Mouse (Mus musculus): ENCODE measurements around the gene Cdc25b. TPM values are rescaled to one million over a fixed set of nuclear protein-coding genes. Genes with fewer than 3 reads are reported as not detected.

The Cdc25b gene
- 102 and 106 TPM in 2 replicates for polyA plus RNA-seq (2014; fragmentation: Nextera tagmentation; extraction: Ambion mirVana)

GRCm38 (mm10) chr2:131186771-131187601, at the start of gene Cdc25b, which contains the start of gene Spef1:
Gene Cdc25b (plus strand): TSS chr2:131186949.
Gene Spef1 (minus strand): TSS chr2:131187282.
- Histone ChIP-seq H3K9ac (ENCODE audit: low read depth, low read length) (peak within 1 kb of the TSS; percentile 89), H3K27me3 (ENCODE audit: control insufficient read depth, insufficient read depth, low read length) (no peaks in the 10 kb centered on the region; the same call in 1 of the 2 replicates), H3K4me3 (ENCODE audit: low read depth, low read length) (peak within 1 kb of the TSS; percentile 72), H3K9me3 (ENCODE audit: control insufficient read depth, low read length) (no peaks in the 10 kb centered on the region), H3K27ac (ENCODE audit: low read depth, low read length) (peak within 1 kb of the TSS; percentile 80), H3K36me3 (ENCODE audit: control insufficient read depth, insufficient read depth, low read length) (no peaks in the 10 kb centered on the region), H3K4me2 (replicated peaks; ENCODE audit: low read depth, low read length) (peak within 1 kb of the TSS; percentile 80), H3K4me1 (replicated peaks; ENCODE audit: control insufficient read depth, insufficient read depth, low read length) (peaks cover 13% of the 10 kb centered on the region)
- ATAC-seq (ENCODE audit: low FRiP score) (peak; percentile 85), DNase-seq (ENCODE audit: low spot score) (peak; percentile 89)
- WGBS, result 1% methylated on average over 38 of the region's 43 CpGs

DNA sequence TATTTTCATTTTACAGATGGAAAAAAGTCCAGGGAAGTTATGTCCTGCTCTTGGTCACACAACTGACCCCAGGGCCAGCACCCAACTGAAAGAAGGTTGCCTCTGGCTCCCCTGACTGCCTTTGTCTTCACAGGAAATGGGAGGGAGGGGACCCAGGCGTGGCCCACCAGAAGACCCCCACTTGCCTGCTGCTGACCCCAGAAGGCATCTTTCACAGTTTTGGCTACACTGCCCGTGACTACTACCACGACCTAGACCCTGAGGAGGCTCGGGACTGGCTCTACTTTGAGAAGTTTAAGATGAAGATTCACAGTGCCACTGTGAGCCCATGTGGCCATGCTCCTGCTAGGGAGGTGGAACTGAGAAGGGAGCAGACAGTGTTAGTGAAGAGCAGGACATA, 48.5 kb upstream of the Cdc25b start:
- Histone ChIP-seq H3K4me3 (ENCODE audit: low read depth, low read length) (no peak overlapping the region), H3K36me3 (ENCODE audit: control insufficient read depth, insufficient read depth, low read length) (no peaks in the 10 kb centered on the region), H3K4me1 (replicated peaks; ENCODE audit: control insufficient read depth, insufficient read depth, low read length) (no peaks in the 10 kb centered on the region; the same call in 1 of the 2 replicates), H3K27me3 (ENCODE audit: control insufficient read depth, insufficient read depth, low read length) (no peaks in the 10 kb centered on the region), H3K4me2 (replicated peaks; ENCODE audit: low read depth, low read length) (no peak overlapping the region), H3K9me3 (ENCODE audit: control insufficient read depth, low read length) (no peaks in the 10 kb centered on the region), H3K9ac (ENCODE audit: low read depth, low read length) (no peak overlapping the region), H3K27ac (ENCODE audit: low read depth, low read length) (no peak overlapping the region)
- no peak for ATAC-seq (ENCODE audit: low FRiP score)
- no peak for DNase-seq (ENCODE audit: low spot score)
- WGBS, result 81% methylated on average over 4 of the region's 4 CpGs

- Histone ChIP-seq H3K9me3 (ENCODE audit: control insufficient read depth, low read length) (no peaks in the 10 kb centered on the region), H3K27ac (ENCODE audit: low read depth, low read length) (no peak overlapping the region), H3K9ac (ENCODE audit: low read depth, low read length) (no peak overlapping the region), H3K4me3 (ENCODE audit: low read depth, low read length) (no peak overlapping the region), H3K4me1 (replicated peaks; ENCODE audit: control insufficient read depth, insufficient read depth, low read length) (no peaks in the 10 kb centered on the region; the same call in 1 of the 2 replicates), H3K4me2 (replicated peaks; ENCODE audit: low read depth, low read length) (no peak overlapping the region), H3K36me3 (ENCODE audit: control insufficient read depth, insufficient read depth, low read length) (no peaks in the 10 kb centered on the region), H3K27me3 (ENCODE audit: control insufficient read depth, insufficient read depth, low read length) (no peaks in the 10 kb centered on the region)
- ATAC-seq (ENCODE audit: low FRiP score) (no peak), DNase-seq (ENCODE audit: low spot score) (no peak)
- 74% methylated on average over 7 of the region's 7 CpGs for WGBS
Observed at GRCm38 (mm10) chr2:131138760-131139159, 48.0 kb upstream of the Cdc25b start.

DNA sequence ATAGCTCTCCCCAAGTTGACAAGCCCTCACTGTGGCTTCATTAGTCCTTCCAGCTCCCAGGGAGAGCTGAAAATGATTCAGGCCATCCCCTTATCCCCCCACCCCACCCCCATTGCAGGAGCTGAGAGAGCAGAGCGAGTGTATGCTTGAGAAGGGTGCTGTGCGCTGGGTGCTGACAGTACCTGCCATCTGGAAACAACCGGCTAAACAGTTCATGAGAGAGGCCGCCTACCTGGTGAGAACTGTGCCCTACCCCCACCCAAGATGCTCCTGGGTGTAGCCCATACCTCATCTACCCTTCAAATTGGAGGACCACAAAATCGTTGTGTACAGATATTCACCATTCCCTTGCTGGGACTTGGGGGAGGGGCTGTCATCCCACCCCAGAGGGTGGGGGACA, 47.5 kb upstream of the Cdc25b start:
- H3K9ac ChIP-seq (ENCODE audit: low read depth, low read length), result no peak overlapping the region
- WGBS, result 88% methylated on average over 5 of the region's 5 CpGs
- no peaks in the 10 kb centered on the region; the same call in 1 of the 2 replicates for H3K4me1 ChIP-seq (replicated peaks; ENCODE audit: control insufficient read depth, insufficient read depth, low read length)
- no peak overlapping the region for H3K4me3 ChIP-seq (ENCODE audit: low read depth, low read length)
- ATAC-seq (ENCODE audit: low FRiP score), result no peak
- DNase-seq (ENCODE audit: low spot score), result no peak
- H3K9me3 ChIP-seq (ENCODE audit: control insufficient read depth, low read length), result no peaks in the 10 kb centered on the region
- no peaks in the 10 kb centered on the region; the same call in 1 of the 2 replicates for H3K36me3 ChIP-seq (ENCODE audit: control insufficient read depth, insufficient read depth, low read length)
- H3K27ac ChIP-seq (ENCODE audit: low read depth, low read length), result no peak overlapping the region
- no peak overlapping the region for H3K4me2 ChIP-seq (replicated peaks; ENCODE audit: low read depth, low read length)
- H3K27me3 ChIP-seq (ENCODE audit: control insufficient read depth, insufficient read depth, low read length), result no peaks in the 10 kb centered on the region

DNA sequence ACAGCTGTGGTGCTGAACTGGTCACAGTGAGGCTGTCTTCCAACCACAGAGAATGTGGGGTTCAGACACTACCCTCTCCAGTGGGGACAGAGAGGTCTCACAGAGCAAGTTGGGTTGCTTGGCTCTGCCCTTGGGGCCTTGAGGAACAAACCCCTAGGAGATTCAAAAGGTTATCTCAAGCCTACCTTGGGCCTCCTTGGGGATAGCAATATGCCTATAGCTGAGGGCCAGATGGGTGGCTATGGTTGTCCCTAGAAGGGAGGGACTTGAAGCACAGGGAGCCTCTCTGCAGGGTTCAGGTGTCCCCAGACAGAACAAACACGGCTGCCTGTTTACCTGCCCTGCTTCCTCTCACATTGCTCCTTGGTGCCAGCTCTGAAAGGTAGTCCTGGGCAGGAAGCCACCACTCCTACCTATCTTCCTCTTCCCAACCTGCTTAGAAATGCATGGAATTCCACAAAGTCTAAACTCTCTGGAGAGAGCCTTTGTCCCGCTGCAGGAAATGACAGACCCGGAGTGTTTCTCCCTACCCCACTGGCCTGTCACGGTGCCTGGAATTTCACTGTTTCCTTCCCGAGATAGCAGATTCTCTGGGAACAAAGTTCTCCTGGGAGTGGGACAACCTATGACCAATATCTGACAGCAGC, 46.7 kb upstream of the Cdc25b start:
- H3K4me1 ChIP-seq (replicated peaks; ENCODE audit: control insufficient read depth, insufficient read depth, low read length), result no peaks in the 10 kb centered on the region; the same call in 1 of the 2 replicates
- H3K4me2 ChIP-seq (replicated peaks; ENCODE audit: low read depth, low read length), result no peak overlapping the region
- no peak overlapping the region for H3K27ac ChIP-seq (ENCODE audit: low read depth, low read length)
- no peak for ATAC-seq (ENCODE audit: low FRiP score)
- H3K9ac ChIP-seq (ENCODE audit: low read depth, low read length), result no peak overlapping the region
- 67% methylated on average over 5 of the region's 5 CpGs for WGBS
- DNase-seq (ENCODE audit: low spot score), result no peak
- no peak overlapping the region for H3K4me3 ChIP-seq (ENCODE audit: low read depth, low read length)
- H3K36me3 ChIP-seq (ENCODE audit: control insufficient read depth, insufficient read depth, low read length), result peaks cover 6% of the 10 kb centered on the region
- no peaks in the 10 kb centered on the region for H3K27me3 ChIP-seq (ENCODE audit: control insufficient read depth, insufficient read depth, low read length)
- H3K9me3 ChIP-seq (ENCODE audit: control insufficient read depth, low read length), result no peaks in the 10 kb centered on the region

GRCm38 (mm10) chr2:131140533-131140905, 46.2 kb upstream of the Cdc25b start:
- 82% methylated on average over 5 of the region's 5 CpGs for WGBS

DNA sequence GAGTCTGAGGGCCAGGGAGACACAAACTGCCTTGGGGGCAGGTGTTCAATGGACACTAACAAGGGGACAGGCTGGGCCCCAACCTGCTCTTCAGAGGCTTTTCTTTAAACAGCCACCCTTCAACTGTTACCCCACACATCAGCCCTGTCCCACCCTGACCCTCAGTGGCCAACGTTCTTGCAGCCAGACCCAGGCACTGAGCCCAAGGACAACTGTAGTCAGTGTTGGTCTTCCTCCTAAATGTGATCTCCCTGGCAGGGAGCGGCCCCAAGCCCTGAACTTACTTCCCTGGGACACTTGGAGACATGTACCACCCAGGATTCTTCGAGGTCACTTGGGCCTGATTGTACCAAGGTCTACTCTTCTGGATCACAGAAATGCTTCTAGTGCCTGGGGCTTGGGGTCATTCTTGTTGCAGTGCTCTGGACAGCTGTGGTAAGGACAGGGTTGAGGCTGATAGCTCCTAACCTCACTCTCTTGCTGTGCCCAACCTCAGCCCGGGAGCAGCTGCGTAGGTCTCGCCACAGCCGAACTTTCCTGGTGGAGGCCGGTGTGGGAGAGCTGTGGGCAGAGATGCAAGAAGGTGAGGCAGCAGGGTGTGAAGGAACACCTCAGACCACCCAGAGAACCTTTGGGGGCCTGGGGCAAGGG, 45.3 kb upstream of the Cdc25b start:
- Histone ChIP-seq H3K4me1 (replicated peaks; ENCODE audit: control insufficient read depth, insufficient read depth, low read length) (no peaks in the 10 kb centered on the region; the same call in 1 of the 2 replicates), H3K27me3 (ENCODE audit: control insufficient read depth, insufficient read depth, low read length) (no peaks in the 10 kb centered on the region), H3K9ac (ENCODE audit: low read depth, low read length) (no peak overlapping the region), H3K9me3 (ENCODE audit: control insufficient read depth, low read length) (no peaks in the 10 kb centered on the region), H3K4me2 (replicated peaks; ENCODE audit: low read depth, low read length) (no peak overlapping the region), H3K4me3 (ENCODE audit: low read depth, low read length) (no peak overlapping the region), H3K36me3 (ENCODE audit: control insufficient read depth, insufficient read depth, low read length) (peaks cover 6% of the 10 kb centered on the region), H3K27ac (ENCODE audit: low read depth, low read length) (no peak overlapping the region)
- WGBS, result 92% methylated on average over 8 of the region's 8 CpGs
- DNase-seq (ENCODE audit: low spot score) (no peak), ATAC-seq (ENCODE audit: low FRiP score) (no peak)

More at GRCm38 (mm10) chr2:131140533-131140905, 46.2 kb upstream of the Cdc25b start:
- ATAC-seq (ENCODE audit: low FRiP score) (no peak), DNase-seq (ENCODE audit: low spot score) (no peak)
- Histone ChIP-seq H3K4me2 (replicated peaks; ENCODE audit: low read depth, low read length) (no peak overlapping the region), H3K4me3 (ENCODE audit: low read depth, low read length) (no peak overlapping the region), H3K9ac (ENCODE audit: low read depth, low read length) (no peak overlapping the region), H3K36me3 (ENCODE audit: control insufficient read depth, insufficient read depth, low read length) (peaks cover 6% of the 10 kb centered on the region), H3K27ac (ENCODE audit: low read depth, low read length) (no peak overlapping the region), H3K4me1 (replicated peaks; ENCODE audit: control insufficient read depth, insufficient read depth, low read length) (no peaks in the 10 kb centered on the region; the same call in 1 of the 2 replicates), H3K9me3 (ENCODE audit: control insufficient read depth, low read length) (no peaks in the 10 kb centered on the region), H3K27me3 (ENCODE audit: control insufficient read depth, insufficient read depth, low read length) (no peaks in the 10 kb centered on the region)

DNA sequence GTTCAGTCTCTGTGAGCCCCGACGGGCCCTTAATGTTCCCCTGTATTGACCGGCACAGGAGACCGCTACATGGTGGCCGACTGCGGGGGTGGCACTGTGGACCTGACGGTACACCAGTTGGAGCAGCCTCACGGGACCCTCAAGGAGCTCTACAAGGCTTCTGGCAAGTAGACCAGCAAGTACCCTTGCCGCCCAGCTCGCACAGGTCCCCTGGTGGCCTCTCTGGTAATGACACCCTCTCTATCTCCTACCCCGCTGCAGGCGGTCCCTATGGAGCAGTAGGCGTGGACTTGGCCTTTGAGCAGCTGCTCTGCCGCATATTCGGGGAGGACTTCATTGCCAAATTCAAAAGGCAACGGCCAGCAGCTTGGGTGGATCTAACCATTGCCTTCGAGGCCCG, 44.2 kb upstream of the Cdc25b start:
- no peak overlapping the region for H3K4me2 ChIP-seq (replicated peaks; ENCODE audit: low read depth, low read length)
- WGBS, result 29% methylated on average over 18 of the region's 18 CpGs

More for the DNA sequence above, 44.2 kb upstream of the Cdc25b start:
- peaks cover 6% of the 10 kb centered on the region for H3K36me3 ChIP-seq (ENCODE audit: control insufficient read depth, insufficient read depth, low read length)
- no peaks in the 10 kb centered on the region for H3K9me3 ChIP-seq (ENCODE audit: control insufficient read depth, low read length)
- H3K4me3 ChIP-seq (ENCODE audit: low read depth, low read length), result no peak overlapping the region
- ATAC-seq (ENCODE audit: low FRiP score), result peak; percentile 45
- no peaks in the 10 kb centered on the region; the same call in 1 of the 2 replicates for H3K4me1 ChIP-seq (replicated peaks; ENCODE audit: control insufficient read depth, insufficient read depth, low read length)
- DNase-seq (ENCODE audit: low spot score), result peak; percentile 77
- H3K27ac ChIP-seq (ENCODE audit: low read depth, low read length), result no peak overlapping the region
- H3K9ac ChIP-seq (ENCODE audit: low read depth, low read length), result no peak overlapping the region
- no peaks in the 10 kb centered on the region for H3K27me3 ChIP-seq (ENCODE audit: control insufficient read depth, insufficient read depth, low read length)
